Mouse (Mus musculus): ENCODE results near the gene Pfdn2. TPM values are rescaled to one million over a fixed set of nuclear protein-coding genes. Genes with fewer than 3 reads are reported as not detected.

Gene Pfdn2
- total and polyA plus RNA-seq, 2 experiments, result 13.1 to 26.6 TPM

GRCm38 (mm10) chr1:171402991-171403390 is 57.5 kb downstream of the Pfdn2 start:
- H3K4me1 ChIP-seq (ENCODE audit: control insufficient read depth, insufficient read depth, low read length), result no peaks in the 10 kb centered on the region
- WGBS, result 87% methylated on average over 9 of the region's 9 CpGs
- no peaks in the 10 kb centered on the region for H3K79me2 ChIP-seq (ENCODE audit: control insufficient read depth, insufficient read depth, low read length)
- H3K9ac ChIP-seq (ENCODE audit: low read depth, low read length), result no peak overlapping the region
- DNase-seq (ENCODE audit: extremely low read depth, low read depth, low spot score), result no peak
- TF ChIP-seq CTCF (IDR thresholded peaks at IDR 0.05; ENCODE audit: low read depth, low read length), result no peak
- TF ChIP-seq POLR2A (IDR thresholded peaks at IDR 0.05; ENCODE audit: extremely low read depth, insufficient read depth, low read length), result no peak
- no peaks in the 10 kb centered on the region for H3K27me3 ChIP-seq (ENCODE audit: control insufficient read depth, insufficient read depth, low read length)
- H3K4me3 ChIP-seq (ENCODE audit: insufficient read depth, low read depth, low read length), result no peak overlapping the region
- no peak overlapping the region for H3K27ac ChIP-seq (replicated peaks; ENCODE audit: insufficient read depth, low read depth, low read length)
- H3K36me3 ChIP-seq (ENCODE audit: control insufficient read depth, insufficient read depth, low read length), result no peaks in the 10 kb centered on the region

- TF ChIP-seq POLR2A (IDR thresholded peaks at IDR 0.05; ENCODE audit: extremely low read depth, insufficient read depth, low read length) (no peak), CTCF (IDR thresholded peaks at IDR 0.05; ENCODE audit: low read depth, low read length) (no peak)
- Histone ChIP-seq H3K4me3 (ENCODE audit: insufficient read depth, low read depth, low read length) (no peak overlapping the region), H3K27me3 (ENCODE audit: control insufficient read depth, insufficient read depth, low read length) (no peaks in the 10 kb centered on the region)
Observed at GRCm38 (mm10) chr1:171407263-171407662, 61.8 kb downstream of the Pfdn2 start.

More at GRCm38 (mm10) chr1:171407263-171407662, 61.8 kb downstream of the Pfdn2 start:
- peaks cover 5% of the 10 kb centered on the region; the same call in 1 of the 2 replicates for H3K79me2 ChIP-seq (ENCODE audit: control insufficient read depth, insufficient read depth, low read length)
- WGBS, result 83% methylated on average over 5 of the region's 5 CpGs
- H3K36me3 ChIP-seq (ENCODE audit: control insufficient read depth, insufficient read depth, low read length), result no peaks in the 10 kb centered on the region
- H3K4me1 ChIP-seq (ENCODE audit: control insufficient read depth, insufficient read depth, low read length), result no peaks in the 10 kb centered on the region
- DNase-seq (ENCODE audit: extremely low read depth, low read depth, low spot score), result no peak
- no peak overlapping the region for H3K27ac ChIP-seq (replicated peaks; ENCODE audit: insufficient read depth, low read depth, low read length)
- no peak overlapping the region for H3K9ac ChIP-seq (ENCODE audit: low read depth, low read length)

Other genes starting within 250 kb of the Pfdn2 start
- gene Cfap126, start 231.8 kb upstream of the Pfdn2 start, total RNA-seq (2014; rRNA removed), result 0.13 and 0.37 TPM in 2 replicates
- 1.5 and 3.5 TPM in 2 replicates for gene Cfap126, start 231.8 kb upstream of the Pfdn2 start, polyA plus RNA-seq (2012; rRNA removed)
- 194 and 217 TPM in 2 replicates for gene Sdhc, start 195.1 kb upstream of the Pfdn2 start, total RNA-seq (2014; rRNA removed)
- 375 and 403 TPM in 2 replicates for gene Sdhc, start 195.1 kb upstream of the Pfdn2 start, polyA plus RNA-seq (2012; rRNA removed)
- 0.07 and 0.09 TPM in 2 replicates for gene Mpz, start 195.0 kb upstream of the Pfdn2 start, total RNA-seq (2014; rRNA removed)
- 0.27 and 0.83 TPM in 2 replicates for gene Mpz, start 195.0 kb upstream of the Pfdn2 start, polyA plus RNA-seq (2012; rRNA removed)
- gene Pcp4l1, start 149.4 kb upstream of the Pfdn2 start, total RNA-seq (2014; rRNA removed), result 3.8 and 10.0 TPM in 2 replicates
- 10.5 and 15.0 TPM in 2 replicates for gene Pcp4l1, start 149.4 kb upstream of the Pfdn2 start, polyA plus RNA-seq (2012; rRNA removed)
- 178 and 264 TPM in 2 replicates for gene Nr1i3, start 131.7 kb upstream of the Pfdn2 start, total RNA-seq (2014; rRNA removed)
- gene Nr1i3, start 131.7 kb upstream of the Pfdn2 start, polyA plus RNA-seq (2012; rRNA removed), result 215 and 229 TPM in 2 replicates
- 5.5 and 10.7 TPM in 2 replicates for gene Tomm40l, start 123.2 kb upstream of the Pfdn2 start, total RNA-seq (2014; rRNA removed)
- gene Tomm40l, start 123.2 kb upstream of the Pfdn2 start, polyA plus RNA-seq (2012; rRNA removed), result 6.7 and 9.7 TPM in 2 replicates
- gene Apoa2, start 120.6 kb upstream of the Pfdn2 start, total RNA-seq (2014; rRNA removed), result 15,245 and 18,176 TPM in 2 replicates
- 28,168 and 29,095 TPM in 2 replicates for gene Apoa2, start 120.6 kb upstream of the Pfdn2 start, polyA plus RNA-seq (2012; rRNA removed)
- gene Fcer1g, start 111.3 kb upstream of the Pfdn2 start, total RNA-seq (2014; rRNA removed), result 6.4 and 12.4 TPM in 2 replicates
- gene Fcer1g, start 111.3 kb upstream of the Pfdn2 start, polyA plus RNA-seq (2012; rRNA removed), result 21.3 and 50.7 TPM in 2 replicates
- gene Adamts4, start 95.2 kb upstream of the Pfdn2 start, total RNA-seq (2014; rRNA removed), result 0.09 and 0.13 TPM in 2 replicates
- gene Adamts4, start 95.2 kb upstream of the Pfdn2 start, polyA plus RNA-seq (2012; rRNA removed), result 0.15 and 0.37 TPM in 2 replicates
- 272 and 275 TPM in 2 replicates for gene Ndufs2, start 94.3 kb upstream of the Pfdn2 start, total RNA-seq (2014; rRNA removed)
- 174 and 195 TPM in 2 replicates for gene Ndufs2, start 94.3 kb upstream of the Pfdn2 start, polyA plus RNA-seq (2012; rRNA removed)
- 4.8 and 6.4 TPM in 2 replicates for gene B4galt3, start 75.3 kb upstream of the Pfdn2 start, total RNA-seq (2014; rRNA removed)
- gene B4galt3, start 75.3 kb upstream of the Pfdn2 start, polyA plus RNA-seq (2012; rRNA removed), result 16.1 and 23.9 TPM in 2 replicates
- gene Ppox, start 64.5 kb upstream of the Pfdn2 start, total RNA-seq (2014; rRNA removed), result 11.0 and 14.4 TPM in 2 replicates
- gene Ppox, start 64.5 kb upstream of the Pfdn2 start, polyA plus RNA-seq (2012; rRNA removed), result 19.6 and 31.2 TPM in 2 replicates
- 4.3 and 7.2 TPM in 2 replicates for gene Usp21, start 57.7 kb upstream of the Pfdn2 start, total RNA-seq (2014; rRNA removed)
- 20.2 and 23.8 TPM in 2 replicates for gene Usp21, start 57.7 kb upstream of the Pfdn2 start, polyA plus RNA-seq (2012; rRNA removed)
- gene Ufc1, start 50.6 kb upstream of the Pfdn2 start, total RNA-seq (2014; rRNA removed), result 96.5 and 103 TPM in 2 replicates
- 30.3 and 34.5 TPM in 2 replicates for gene Ufc1, start 50.6 kb upstream of the Pfdn2 start, polyA plus RNA-seq (2012; rRNA removed)
- 14.7 and 15.8 TPM in 2 replicates for gene Dedd, start 16.5 kb upstream of the Pfdn2 start, total RNA-seq (2014; rRNA removed)
- 28.3 and 34.1 TPM in 2 replicates for gene Dedd, start 16.5 kb upstream of the Pfdn2 start, polyA plus RNA-seq (2012; rRNA removed)
- 128 and 132 TPM in 2 replicates for gene Nit1, start within 50 bp of the Pfdn2 start, total RNA-seq (2014; rRNA removed)
- gene Nit1, start within 50 bp of the Pfdn2 start, polyA plus RNA-seq (2012; rRNA removed), result 120 and 139 TPM in 2 replicates
- not detected in 2 replicates for gene Klhdc9, start 15.1 kb downstream of the Pfdn2 start, total RNA-seq (2014; rRNA removed)
- gene Klhdc9, start 15.1 kb downstream of the Pfdn2 start, polyA plus RNA-seq (2012; rRNA removed), result 0.05 TPM in 1 of 2 replicates, not detected in the other
- gene Nectin4, start 24.4 kb downstream of the Pfdn2 start, total RNA-seq (2014; rRNA removed), result 0.09 and 0.20 TPM in 2 replicates
- gene Nectin4, start 24.4 kb downstream of the Pfdn2 start, polyA plus RNA-seq (2012; rRNA removed), result 0.09 and 0.16 TPM in 2 replicates
- gene Arhgap30, start 43.3 kb downstream of the Pfdn2 start, total RNA-seq (2014; rRNA removed), result 2.4 and 2.8 TPM in 2 replicates
- gene Arhgap30, start 43.3 kb downstream of the Pfdn2 start, polyA plus RNA-seq (2012; rRNA removed), result 1.3 and 2.0 TPM in 2 replicates
- gene Usf1, start 65.6 kb downstream of the Pfdn2 start, total RNA-seq (2014; rRNA removed), result 27.2 and 33.7 TPM in 2 replicates
- 39.4 and 44.7 TPM in 2 replicates for gene Usf1, start 65.6 kb downstream of the Pfdn2 start, polyA plus RNA-seq (2012; rRNA removed)
- gene Tstd1, start 73.2 kb downstream of the Pfdn2 start, total RNA-seq (2014; rRNA removed), result 26.6 and 27.8 TPM in 2 replicates
- gene Tstd1, start 73.2 kb downstream of the Pfdn2 start, polyA plus RNA-seq (2012; rRNA removed), result 50.6 and 57.2 TPM in 2 replicates
- 39.1 and 56.8 TPM in 2 replicates for gene F11r, start 91.9 kb downstream of the Pfdn2 start, total RNA-seq (2014; rRNA removed)
- gene F11r, start 91.9 kb downstream of the Pfdn2 start, polyA plus RNA-seq (2012; rRNA removed), result 47.7 and 60.4 TPM in 2 replicates
- gene Alyref2, start 157.8 kb downstream of the Pfdn2 start, total RNA-seq (2014; rRNA removed), result 3.4 and 5.5 TPM in 2 replicates
- gene Alyref2, start 157.8 kb downstream of the Pfdn2 start, polyA plus RNA-seq (2012; rRNA removed), result 3.2 and 4.6 TPM in 2 replicates
- gene Itln1, start 189.6 kb downstream of the Pfdn2 start, total RNA-seq (2014; rRNA removed), result not detected in 2 replicates
- gene Itln1, start 189.6 kb downstream of the Pfdn2 start, polyA plus RNA-seq (2012; rRNA removed), result not detected in 2 replicates
- gene Cd244a, start 213.5 kb downstream of the Pfdn2 start, total RNA-seq (2014; rRNA removed), result 0.40 and 0.46 TPM in 2 replicates
- 0.17 TPM in 1 of 2 replicates, not detected in the other for gene Cd244a, start 213.5 kb downstream of the Pfdn2 start, polyA plus RNA-seq (2012; rRNA removed)